Mouse (Mus musculus) cerebral cortex, adult 2 months (tissue): ENCODE results near the gene Arid2.

Experiments used
- WGBS: fragments of 180-500 bp; shearing (Covaris S2); methylation state at CpG from one replicate; pipeline ENCODE4 v1.1.7; 2018; 5-methylcytosine and 5-hydroxymethylcytosine counted together

Gene Arid2

DNA sequence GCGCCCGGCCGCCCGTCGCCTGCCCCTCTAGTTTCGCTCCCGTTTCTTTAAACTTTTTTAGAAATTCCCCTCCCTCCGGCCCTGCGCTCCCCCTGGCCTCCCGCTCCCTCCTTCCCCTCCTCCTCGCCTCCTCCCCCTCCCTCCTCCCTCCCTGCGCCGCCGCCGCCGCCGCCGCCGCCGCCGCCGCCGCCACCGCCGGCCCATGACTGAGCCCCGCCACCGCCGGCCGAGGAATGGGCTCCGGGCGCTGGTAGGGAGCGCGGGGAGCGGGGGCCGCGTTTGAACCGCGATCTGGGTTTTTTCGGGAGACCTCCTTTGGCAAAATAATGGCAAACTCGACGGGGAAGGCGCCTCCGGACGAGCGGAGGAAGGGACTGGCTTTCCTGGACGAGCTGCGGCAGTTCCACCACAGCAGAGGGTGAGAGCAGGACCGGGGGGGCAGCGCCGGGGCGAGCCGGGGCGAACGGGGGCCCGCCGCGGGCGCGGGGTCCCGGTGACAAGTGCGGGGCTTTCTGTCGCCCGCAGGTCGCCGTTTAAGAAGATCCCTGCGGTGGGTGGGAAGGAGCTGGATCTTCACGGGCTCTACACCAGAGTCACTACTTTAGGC lies at the start of gene Arid2:
Gene Arid2 (plus strand): TSS at position 150 of the 607 bp plus-strand sequence.
- whole genome bisulfite sequencing: under 1% methylated on average over 57 of the region's 67 CpGs

GRCm38 (mm10) chr15:96238071-96238470 lies 49.2 kb upstream of the Arid2 start:
- 90% methylated on average over 4 of the region's 4 CpGs for WGBS

GRCm38 (mm10) chr15:96244171-96244570 lies 43.1 kb upstream of the Arid2 start:
- 73% methylated on average over 6 of the region's 6 CpGs for WGBS

- 79% methylated on average over 10 of the region's 10 CpGs for WGBS
These were observed 42.6 kb upstream of the Arid2 start for GRCm38 (mm10) chr15:96244715-96245114.

DNA sequence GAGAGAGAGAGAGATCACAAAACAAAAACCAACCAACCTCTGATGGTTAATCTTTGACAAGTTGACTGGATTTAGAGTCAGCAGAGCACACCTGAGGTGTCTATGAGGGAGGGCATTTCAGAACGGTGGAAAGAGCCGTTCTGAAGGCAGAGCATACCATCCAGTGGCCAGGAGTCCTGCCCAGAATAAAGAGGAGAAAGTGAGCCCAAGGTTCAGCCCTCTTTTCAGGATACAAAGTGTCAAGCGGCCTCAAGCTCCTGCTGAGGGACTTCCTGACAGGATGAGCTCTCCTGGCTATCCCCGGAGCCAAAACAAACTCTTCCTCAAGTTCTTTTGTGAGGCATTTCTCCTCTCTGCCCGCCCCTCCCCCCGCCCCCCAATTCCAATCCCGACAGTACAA lies 33.5 kb upstream of the Arid2 start:
- 11% methylated on average over 7 of the region's 7 CpGs for WGBS

- WGBS: 1% methylated on average over 17 of the region's 17 CpGs
These were observed 33.0 kb upstream of the Arid2 start for GRCm38 (mm10) chr15:96254356-96254755.

DNA sequence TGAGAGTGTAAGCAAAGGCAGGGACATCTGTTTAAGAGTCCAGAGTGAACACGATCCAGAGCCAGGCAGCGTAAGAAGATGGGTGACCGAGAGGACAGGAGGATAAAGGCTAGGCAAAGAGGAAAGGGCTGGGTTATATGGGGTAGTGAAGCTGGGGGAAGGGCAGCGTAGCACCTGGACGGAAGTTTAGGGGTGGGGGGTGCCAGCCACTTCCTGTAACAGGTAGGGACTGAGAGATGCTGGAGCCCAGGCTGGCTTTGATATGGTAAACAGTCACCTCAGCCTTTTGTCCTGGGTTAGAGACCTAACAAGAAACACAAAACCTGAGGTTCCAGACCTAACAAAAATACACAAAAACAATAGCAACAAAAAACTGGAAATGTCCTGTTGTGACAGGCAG lies 29.5 kb upstream of the Arid2 start:
- 58% methylated on average over 5 of the region's 5 CpGs for WGBS

- 95% methylated on average over 3 of the region's 3 CpGs for WGBS
These were observed 22.7 kb upstream of the Arid2 start for GRCm38 (mm10) chr15:96264614-96265013.

GRCm38 (mm10) chr15:96267933-96268332 lies 19.4 kb upstream of the Arid2 start:
- WGBS: 85% methylated on average over 9 of the region's 9 CpGs

DNA sequence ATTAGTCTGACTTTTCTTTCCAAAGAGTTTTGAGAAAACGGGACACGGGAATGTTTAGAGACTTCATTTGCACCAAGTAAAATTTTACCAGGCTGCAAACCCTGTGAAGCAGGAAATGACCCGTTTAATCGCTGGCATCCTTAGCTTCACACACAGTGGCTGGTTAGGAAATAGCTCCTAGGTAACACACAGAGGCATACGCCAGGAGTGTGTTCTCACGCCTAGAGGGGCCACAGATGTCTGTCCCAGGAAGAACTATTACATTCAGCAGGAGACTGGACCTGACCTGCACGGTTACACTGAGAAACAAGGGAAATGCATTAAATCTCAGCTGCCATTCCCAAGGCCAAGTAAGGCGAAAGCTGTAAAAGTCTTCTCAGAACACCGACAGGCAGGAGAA lies 18.7 kb upstream of the Arid2 start:
- WGBS: 84% methylated on average over 9 of the region's 9 CpGs

- 91% methylated on average over 4 of the region's 4 CpGs for WGBS
These were observed 17.9 kb upstream of the Arid2 start for GRCm38 (mm10) chr15:96269402-96269801.

DNA sequence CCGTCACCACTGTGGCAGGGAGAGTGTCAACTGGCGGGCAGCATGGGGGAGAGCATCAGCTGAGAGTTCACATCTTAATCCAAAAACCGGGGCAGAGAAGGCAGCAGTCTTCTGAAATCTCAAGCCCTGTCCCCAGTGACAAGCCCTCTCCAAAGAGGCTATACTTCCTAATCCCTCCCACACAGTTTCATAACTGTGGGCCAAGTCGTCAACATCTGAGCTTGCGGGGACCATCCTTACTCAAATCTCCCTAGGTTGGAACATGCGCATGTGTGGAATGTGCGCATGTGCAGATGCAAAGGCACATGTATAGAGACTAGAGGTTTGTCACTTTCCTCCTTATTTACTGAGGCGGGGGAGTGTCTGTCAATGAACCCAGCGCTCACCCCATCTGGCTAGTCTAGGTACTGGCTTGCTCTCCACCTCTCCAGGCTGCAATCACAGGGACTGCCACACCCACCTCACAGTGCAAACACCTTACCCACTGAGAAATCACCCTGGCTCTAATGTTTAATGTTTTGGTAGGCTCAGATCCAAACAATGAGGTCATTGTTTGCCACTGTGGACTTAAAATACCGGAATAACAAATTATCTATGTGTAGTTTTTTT lies 16.9 kb upstream of the Arid2 start:
- WGBS: 89% methylated on average over 10 of the region's 10 CpGs

DNA sequence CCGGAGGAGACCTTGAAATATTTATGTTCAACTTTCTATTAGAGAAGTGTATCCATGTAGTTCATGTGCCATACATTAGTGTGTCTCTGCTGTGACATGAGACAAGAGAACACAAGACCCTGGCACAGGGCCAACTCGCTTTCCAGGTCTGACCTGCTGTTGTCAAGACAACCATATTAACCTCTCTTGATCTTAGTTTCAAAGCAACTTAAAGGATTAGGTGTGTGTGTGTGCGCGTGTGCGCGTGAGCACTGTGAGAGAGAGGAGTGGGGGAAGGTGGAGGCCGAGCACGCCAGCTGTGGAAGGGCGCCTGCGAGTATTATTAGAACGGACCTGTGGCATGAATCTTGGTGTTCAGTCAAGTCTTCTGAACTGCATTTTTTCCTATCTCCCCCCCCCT lies 15.0 kb upstream of the Arid2 start:
- 80% methylated on average over 11 of the region's 11 CpGs for WGBS

- WGBS: 61% methylated on average over 2 of the region's 2 CpGs
These were observed 13.0 kb upstream of the Arid2 start for GRCm38 (mm10) chr15:96274341-96274740.

DNA sequence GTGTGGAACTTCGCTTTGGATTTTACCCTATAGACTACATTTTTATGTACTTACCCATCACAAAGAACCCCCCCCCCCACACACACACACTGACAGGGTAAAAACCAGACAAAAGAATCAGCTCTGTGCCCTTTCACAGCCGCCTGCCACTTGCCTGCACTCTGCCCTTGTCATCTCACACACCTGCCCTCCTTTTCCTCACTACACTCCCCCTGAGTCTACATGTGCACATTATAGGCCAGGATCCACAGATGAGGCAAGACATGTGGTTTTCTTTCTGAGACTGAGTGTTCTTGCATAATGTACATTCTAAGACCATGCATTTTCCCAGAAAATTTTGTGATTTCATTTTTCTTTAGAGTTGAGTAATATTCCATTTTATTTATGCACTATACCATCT lies 12.1 kb upstream of the Arid2 start:
- 88% methylated on average over 2 of the region's 2 CpGs for WGBS

DNA sequence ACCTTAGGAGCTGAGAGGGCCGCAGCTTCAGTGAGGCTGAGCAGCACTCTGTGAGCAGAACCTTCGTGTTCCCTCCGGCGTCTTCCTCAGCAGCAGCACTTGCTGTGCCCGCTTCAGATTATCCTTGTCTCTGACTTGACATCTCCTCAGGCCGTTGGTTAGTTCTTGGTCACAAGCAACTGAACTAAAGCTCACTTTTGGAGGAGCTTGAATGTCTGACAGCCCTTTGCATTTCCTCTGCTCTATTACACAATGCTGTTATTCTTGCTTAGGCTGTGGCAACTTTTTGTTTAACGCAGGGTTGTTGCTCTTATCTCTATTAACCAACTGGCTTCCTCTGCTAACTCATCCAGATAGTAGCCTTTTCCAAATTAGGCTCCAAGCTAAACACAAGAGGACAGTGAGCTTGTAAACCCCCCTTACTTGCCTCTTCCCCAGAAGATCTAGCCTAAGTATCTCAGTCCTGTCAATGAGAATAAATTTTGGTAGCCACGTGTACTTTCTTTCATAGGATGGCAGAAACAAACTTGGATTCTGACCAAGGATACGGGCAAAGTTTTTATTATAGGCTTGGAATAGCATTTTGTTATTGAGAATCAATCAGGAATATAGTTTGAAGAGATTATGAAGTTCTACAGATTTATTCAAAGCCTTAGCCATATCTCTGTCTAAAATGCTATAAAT lies 11.4 kb upstream of the Arid2 start:
- WGBS: 80% methylated on average over 9 of the region's 9 CpGs

GRCm38 (mm10) chr15:96277061-96277460 lies 10.3 kb upstream of the Arid2 start:
- 67% methylated on average over 4 of the region's 4 CpGs for WGBS

- WGBS: 76% methylated on average over 5 of the region's 5 CpGs
These were observed 6.1 kb upstream of the Arid2 start for GRCm38 (mm10) chr15:96281236-96281635.

GRCm38 (mm10) chr15:96283141-96283540 lies 4.2 kb upstream of the Arid2 start:
- 26% methylated on average over 8 of the region's 8 CpGs for WGBS

DNA sequence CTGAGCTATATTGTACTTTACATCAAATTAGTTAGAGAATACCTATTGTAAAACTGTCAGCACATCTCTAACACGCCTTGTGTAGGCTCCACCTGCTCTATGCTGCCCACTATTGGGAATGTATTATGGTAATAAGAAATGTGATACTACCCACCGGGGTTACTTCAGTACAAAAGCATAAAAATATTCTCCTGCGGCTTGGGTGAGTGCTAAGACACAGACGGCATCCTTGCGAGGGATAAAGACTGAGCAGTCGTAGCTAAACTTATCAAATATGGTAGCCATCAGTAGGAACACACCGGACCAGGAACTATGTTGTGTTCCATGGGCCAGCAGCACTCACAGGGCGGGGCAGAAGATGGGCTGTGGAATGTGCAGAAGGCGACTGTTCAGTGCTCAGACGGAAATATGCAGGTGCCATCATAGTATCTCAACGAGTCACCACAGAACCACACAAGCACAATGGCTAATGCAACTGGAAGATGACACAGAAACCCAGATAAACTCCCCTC lies 3.3 kb upstream of the Arid2 start:
- WGBS: 3% methylated on average over 11 of the region's 11 CpGs

DNA sequence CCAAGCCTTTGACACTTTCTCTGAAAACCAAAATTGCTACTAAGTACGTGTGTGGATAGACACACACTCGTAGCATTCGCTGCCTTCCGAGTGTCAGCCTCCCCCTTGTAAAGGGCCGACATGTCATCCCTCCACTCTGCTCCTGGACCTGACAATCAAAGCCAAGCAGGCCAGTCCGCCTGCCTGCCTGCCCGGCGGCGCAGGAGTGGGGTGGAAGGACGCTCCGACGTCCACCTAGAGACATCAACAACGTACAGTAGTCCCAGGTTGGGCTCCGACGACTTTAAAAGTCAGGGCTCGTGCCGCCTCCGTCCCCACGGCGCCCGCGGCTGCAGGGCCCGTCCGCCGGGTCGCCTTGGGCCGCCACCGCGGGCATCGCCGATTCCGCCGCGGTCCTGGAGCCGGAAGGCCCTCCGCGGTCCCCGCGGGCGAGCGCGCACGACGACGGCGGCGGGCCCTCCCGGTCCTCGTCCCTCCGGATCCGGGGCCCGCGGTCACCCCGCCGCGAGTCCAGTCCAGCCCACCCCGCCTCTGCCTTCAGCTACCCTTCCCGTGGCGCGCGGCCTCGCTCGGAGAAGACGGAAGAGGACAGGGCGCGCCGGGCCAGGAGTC lies 2.5 kb upstream of the Arid2 start:
- WGBS: under 1% methylated on average over 67 of the region's 67 CpGs

DNA sequence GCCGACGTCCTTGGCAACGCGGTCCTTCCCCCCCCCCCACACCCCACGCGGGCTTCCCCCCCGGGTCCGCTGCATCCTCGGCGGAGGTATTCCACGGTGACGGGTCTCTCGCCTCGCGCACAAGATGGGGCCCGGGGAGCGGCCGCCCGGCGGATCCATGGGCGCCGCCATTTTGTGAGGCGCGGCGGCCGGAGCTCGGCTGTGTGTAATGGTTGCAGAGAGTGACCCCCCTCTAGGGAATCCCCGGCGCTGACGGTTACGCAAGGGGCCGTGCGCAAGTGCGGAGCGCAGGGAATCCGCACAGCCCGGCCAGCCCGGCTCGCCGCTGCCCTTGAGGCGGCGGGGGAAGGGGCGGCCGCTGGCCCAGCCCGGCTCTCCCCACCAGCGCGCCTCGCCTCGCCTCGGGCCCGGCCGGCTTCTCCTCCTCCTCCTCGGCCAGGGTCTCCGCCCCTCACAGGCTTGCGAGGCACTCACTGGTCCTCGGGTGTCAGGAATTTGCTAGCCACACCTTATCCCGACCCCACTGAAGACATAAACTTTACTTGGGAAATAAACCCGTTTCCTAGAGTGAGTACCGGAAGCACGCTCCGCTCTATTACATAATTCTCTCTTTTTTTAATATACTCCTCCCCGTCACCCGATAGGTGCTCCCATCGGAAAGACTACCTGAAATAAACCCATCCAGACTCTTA lies 1.8 kb upstream of the Arid2 start:
- WGBS: under 1% methylated on average over 57 of the region's 64 CpGs
